Mouse (Mus musculus): ENCODE data around the gene Atoh8. TPM values are rescaled to one million over a fixed set of nuclear protein-coding genes. Genes with fewer than 3 reads are reported as not detected.

Gene Atoh8
- total RNA-seq, 2 experiments from 2014 or later, result 0.22 to 0.51 TPM

- no peak for ATAC-seq (ENCODE audit: poor library complexity, severe bottlenecking)
Measured at GRCm38 (mm10) chr6:72200595-72201256, 34.7 kb downstream of the Atoh8 start.

- ATAC-seq (ENCODE audit: poor library complexity, severe bottlenecking), result no peak
Measured at GRCm38 (mm10) chr6:72197515-72197914, 37.9 kb downstream of the Atoh8 start.

DNA sequence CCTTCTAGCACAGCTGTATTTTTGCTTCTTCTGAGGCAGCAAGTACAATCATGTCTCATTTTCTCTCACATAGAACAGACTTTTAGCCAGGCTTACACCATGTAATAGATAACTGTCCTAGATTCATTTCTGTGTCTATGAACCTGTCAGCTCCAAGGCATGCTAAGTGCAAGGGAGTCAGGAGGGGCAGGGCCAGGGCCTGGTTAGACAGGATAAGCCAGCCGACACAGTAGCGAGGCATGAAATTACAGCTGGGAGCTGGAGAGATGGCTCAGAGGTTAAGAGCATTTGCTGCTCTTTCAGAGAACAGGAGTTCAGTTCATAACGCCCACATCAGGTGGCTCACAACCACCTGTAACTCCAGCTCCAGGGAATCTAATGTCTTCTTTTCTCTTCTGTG lies 38.7 kb downstream of the Atoh8 start:
- ATAC-seq (ENCODE audit: poor library complexity, severe bottlenecking), result no peak

DNA sequence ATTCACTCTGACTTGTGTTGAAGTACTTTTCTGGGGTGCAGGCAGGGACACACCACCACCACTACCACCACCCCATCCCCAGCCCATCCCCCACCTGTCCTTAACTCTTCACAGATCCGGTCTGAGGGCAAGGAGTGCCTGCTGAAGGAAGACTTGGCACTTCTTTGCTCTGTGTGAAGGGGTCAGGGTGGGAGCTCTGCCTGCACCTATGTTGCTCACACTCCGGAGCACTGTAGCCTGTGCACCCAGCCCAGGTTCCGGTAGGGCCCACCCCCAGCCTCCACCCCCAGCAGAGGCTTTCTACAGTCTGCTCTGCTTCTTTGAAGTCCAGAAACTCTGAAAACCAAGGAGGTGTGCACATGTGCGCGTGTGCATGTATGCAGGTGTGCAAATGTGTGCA lies 44.8 kb downstream of the Atoh8 start:
- no peak for ATAC-seq (ENCODE audit: poor library complexity, severe bottlenecking)

GRCm38 (mm10) chr6:72190120-72190519 lies 45.3 kb downstream of the Atoh8 start:
- ATAC-seq (ENCODE audit: poor library complexity, severe bottlenecking), result peak; percentile 80

GRCm38 (mm10) chr6:72189061-72189863 lies 46.1 kb downstream of the Atoh8 start:
- ATAC-seq (ENCODE audit: poor library complexity, severe bottlenecking), result no peak

DNA sequence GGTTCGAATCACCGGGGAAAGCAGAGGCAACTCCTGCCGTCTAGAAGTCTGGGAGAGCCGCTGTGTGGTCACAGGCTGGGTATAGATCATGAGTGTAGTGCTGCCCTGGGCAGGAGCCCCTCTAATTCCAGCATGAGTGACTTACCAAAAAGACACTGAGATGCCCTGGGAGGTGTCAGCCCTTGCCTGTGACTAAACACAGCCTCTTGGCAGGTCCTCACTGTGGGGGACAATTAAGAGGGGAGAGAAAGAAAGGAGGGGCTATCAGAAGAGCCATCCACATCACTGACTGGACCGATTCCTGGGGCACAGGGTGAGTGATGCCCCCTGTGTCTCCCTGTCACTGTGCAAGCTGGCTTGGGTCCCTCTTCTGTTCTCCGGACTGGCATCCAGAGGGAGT lies 48.6 kb downstream of the Atoh8 start:
- ATAC-seq (ENCODE audit: poor library complexity, severe bottlenecking), result no peak

DNA sequence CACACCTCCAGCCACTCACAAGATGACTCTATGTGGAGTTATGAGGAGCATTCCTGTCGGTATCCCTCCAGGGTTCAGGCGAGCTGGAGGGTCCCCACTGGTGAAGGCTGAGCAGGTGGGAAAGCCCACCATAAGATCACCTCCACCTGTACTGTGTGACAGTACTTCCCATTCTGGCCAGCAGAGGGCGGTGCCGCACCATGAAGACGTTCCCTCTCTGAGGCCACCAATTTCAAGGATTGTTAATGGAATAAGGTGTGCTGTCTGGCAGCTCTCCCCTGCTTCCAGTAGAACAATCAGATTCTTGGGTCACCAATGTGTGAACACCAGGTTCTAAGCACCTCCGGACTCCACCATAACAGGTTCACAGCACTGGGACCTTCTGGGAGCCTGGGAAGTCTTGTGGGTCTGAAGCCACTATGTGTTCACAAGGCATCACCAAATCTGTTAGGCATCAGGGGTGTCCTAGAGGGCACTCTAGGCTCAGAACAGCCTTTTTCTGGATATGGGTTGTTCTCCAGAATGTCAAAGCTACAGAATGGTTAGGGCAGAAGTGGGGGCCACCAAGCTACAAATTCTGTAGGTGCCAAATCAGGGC lies 49.4 kb downstream of the Atoh8 start:
- peak; percentile 68 for ATAC-seq (ENCODE audit: poor library complexity, severe bottlenecking)

- no peak for ATAC-seq (ENCODE audit: poor library complexity, severe bottlenecking)
Measured at GRCm38 (mm10) chr6:72184576-72184975, 50.8 kb downstream of the Atoh8 start.

- ATAC-seq (ENCODE audit: poor library complexity, severe bottlenecking), result no peak
Measured at GRCm38 (mm10) chr6:72179562-72180502, 55.5 kb downstream of the Atoh8 start.

DNA sequence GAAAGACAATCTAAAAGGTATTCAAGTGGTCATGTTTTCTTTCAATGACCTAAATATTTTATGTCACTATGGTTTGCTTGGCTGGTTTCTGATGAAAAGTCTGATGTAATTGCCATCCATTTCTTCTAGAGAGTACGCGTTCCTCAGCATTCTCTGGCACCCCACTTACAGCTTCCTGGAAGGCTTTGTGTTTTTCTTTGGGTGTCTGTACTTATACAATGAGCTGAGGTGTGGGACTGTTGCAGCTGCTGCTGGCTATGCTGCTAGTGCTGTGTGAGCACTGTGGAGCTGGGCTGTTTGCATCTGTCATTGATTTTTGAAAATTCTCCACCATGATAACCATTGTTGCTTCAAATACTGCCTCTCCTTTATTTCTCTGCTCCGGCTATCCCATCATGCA lies 56.4 kb downstream of the Atoh8 start:
- no peak for ATAC-seq (ENCODE audit: poor library complexity, severe bottlenecking)

DNA sequence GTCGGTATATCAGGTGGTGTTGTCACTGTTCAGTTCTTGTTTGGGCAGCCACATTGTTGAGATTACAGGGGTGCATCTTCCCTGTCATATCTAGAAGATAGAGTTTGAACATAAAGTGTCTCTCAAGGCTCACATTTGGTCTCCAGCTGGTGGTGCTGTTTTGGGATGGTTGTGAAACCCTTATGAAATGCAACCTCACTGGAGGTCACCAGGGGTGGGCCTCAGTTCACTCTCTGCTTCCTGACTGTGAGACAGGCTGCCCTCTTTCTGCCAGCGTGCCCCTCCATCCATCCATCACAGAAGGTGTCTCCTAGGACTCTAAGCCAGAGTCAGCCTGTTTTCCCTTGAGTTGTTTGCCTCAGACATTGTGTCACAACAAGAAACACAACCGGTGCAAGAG lies 58.0 kb downstream of the Atoh8 start:
- no peak for ATAC-seq (ENCODE audit: poor library complexity, severe bottlenecking)

GRCm38 (mm10) chr6:72176004-72176403 lies 59.4 kb downstream of the Atoh8 start:
- no peak for ATAC-seq (ENCODE audit: poor library complexity, severe bottlenecking)

DNA sequence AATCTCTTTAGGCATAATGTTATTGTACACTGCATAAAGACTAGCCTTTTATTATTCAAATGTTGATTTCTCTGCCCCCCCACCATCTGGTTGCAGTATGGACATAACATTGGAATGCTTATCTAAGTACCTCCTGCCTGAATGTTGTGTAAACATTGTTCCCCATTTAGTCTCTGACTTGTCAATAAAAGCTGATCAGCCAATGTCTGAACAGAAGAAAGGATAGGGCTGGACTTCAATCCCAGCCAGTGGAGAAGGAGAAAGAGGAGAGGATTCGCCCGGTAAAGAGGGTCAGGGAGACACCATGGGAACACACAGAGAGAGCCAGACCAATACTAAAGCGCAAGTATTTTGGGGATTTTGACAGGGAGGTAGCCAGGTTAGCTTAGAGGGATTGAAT lies 60.0 kb downstream of the Atoh8 start:
- no peak for ATAC-seq (ENCODE audit: poor library complexity, severe bottlenecking)

DNA sequence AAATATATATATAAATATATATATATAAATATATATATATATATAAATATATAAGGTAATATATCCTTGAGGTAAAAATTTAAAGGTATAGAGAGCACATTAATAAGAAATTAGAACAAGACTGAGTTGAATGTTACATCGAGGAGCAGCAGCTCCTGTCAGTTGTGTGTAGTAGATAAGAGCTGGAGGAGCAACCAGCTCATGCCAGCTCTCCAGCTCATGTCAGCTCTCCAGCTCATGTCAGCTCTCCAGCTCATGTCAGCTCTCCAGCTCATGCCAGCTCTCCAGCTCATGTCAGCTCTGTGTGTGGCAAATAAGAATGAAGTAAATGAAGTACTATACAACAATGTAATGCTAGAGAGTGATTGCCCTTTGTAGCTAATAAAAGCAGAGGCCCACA lies 62.0 kb downstream of the Atoh8 start:
- no peak for ATAC-seq (ENCODE audit: poor library complexity, severe bottlenecking)

DNA sequence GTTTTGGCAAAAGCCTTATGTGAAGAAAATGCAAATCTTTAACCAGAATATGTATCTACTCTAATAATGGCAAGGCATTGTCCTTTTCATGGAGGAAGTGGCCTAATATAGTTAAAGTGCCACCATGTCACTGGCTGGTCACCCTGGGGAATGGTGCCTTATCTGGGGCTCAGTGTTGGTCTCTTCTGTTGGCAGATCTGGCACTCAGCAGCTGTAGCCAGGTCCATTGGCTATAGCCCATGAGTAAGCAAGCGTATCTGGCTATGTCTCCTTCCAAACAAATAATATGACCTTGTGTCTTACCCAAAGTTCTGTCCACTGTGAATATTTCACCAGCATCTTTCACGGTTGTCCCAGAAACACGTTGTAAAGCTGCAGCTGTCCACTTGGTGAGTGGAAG lies 64.0 kb downstream of the Atoh8 start:
- ATAC-seq (ENCODE audit: poor library complexity, severe bottlenecking), result no peak

DNA sequence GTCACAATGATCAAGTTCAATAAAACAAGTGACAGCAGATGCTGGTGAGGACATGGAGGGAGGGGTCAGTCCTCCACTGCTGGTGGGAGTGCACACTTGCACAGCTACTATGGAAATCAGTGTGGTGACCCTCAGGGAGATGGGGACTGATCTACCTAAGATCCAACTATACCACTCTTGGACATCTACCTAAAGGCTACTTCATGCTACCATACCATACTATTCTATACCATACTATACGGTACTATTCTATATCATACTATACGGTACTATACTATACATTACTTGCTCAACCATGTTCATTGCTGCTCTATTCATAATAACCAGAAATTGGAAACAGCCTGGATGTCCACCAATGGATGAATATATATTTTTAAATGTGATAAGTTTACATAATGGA lies 69.5 kb downstream of the Atoh8 start:
- ATAC-seq (ENCODE audit: poor library complexity, severe bottlenecking), result no peak

- peak; percentile 81 for ATAC-seq (ENCODE audit: poor library complexity, severe bottlenecking)
Measured at GRCm38 (mm10) chr6:72164321-72165275, 70.8 kb downstream of the Atoh8 start.

- ATAC-seq (ENCODE audit: poor library complexity, severe bottlenecking), result peak; percentile 80
Measured at GRCm38 (mm10) chr6:72162155-72162890, 73.1 kb downstream of the Atoh8 start.

All from megakaryocyte, adult 5-6 weeks (primary cell).